Mouse (Mus musculus) kidney, postnatal 0 days (tissue): Measurements from ENCODE around the gene Cidec. TPM values are rescaled to one million over a fixed set of nuclear protein-coding genes. Genes with fewer than 3 reads are reported as not detected.

Experiments
- ATAC-seq: fragments of 200-750 bp; cut with Nextera tagmentation; replicated peaks from 2 replicates; pipeline ENCODE4 v1.8.0; 2017; ENCODE audit warnings: low read depth, moderate number of reproducible peaks, moderate TSS enrichment, moderate library complexity; ENCODE audit not compliant: low FRiP score
- DNase-seq: peaks from one replicate; pipeline ENCODE4 v3.0.0-alpha.2; 2016; ENCODE audit warnings: low spot score
- H3K27ac ChIP-seq: fragments of 300-500 bp; sonication (generic); 2 replicates; pipeline ENCODE4 v1.5.1; 2014; ENCODE audit warnings: mild to moderate bottlenecking
- H3K27me3 ChIP-seq: fragments of 300-500 bp; sonication (generic); 2 replicates; pipeline ENCODE4 v1.6.1; 2014; ENCODE audit warnings: low read length, mixed read lengths; ENCODE audit not compliant: insufficient read depth
- H3K36me3 ChIP-seq: fragments of 300-500 bp; sonication (generic); 2 replicates; pipeline ENCODE4 v1.6.1; 2014; ENCODE audit warnings: low read length, mixed read lengths; ENCODE audit not compliant: insufficient read depth
- H3K4me1 ChIP-seq: fragments of 300-500 bp; sonication (generic); replicated peaks from 2 replicates; pipeline ENCODE4 v1.6.1; 2014; ENCODE audit warnings: antibody characterized with exemption, low read length, mixed read lengths; ENCODE audit not compliant: insufficient read depth
- H3K4me2 ChIP-seq: fragments of 300-500 bp; sonication (generic); 2 replicates; pipeline ENCODE4 v1.6.1; 2014; ENCODE audit warnings: mild to moderate bottlenecking, low read length, moderate library complexity, mixed read lengths
- H3K4me3 ChIP-seq: fragments of 300-500 bp; sonication (generic); replicated peaks from 2 replicates; pipeline ENCODE4 v1.5.1; 2014; ENCODE audit warnings: low read depth, low read length
- H3K9ac ChIP-seq: fragments of 300-500 bp; sonication (generic); 2 replicates; pipeline ENCODE4 v1.6.1; 2014; ENCODE audit warnings: low read depth, low read length
- H3K9me3 ChIP-seq: fragments of 300-500 bp; sonication (generic); replicated peaks from 2 replicates; pipeline ENCODE4 v1.6.1; 2016; ENCODE audit warnings: low read length, inconsistent platforms, mixed read lengths
- CTCF ChIP-seq: IDR thresholded peaks from 2 replicates; pipeline ENCODE4 v1.5.1; 2016; ENCODE audit warnings: antibody characterized with exemption, low read depth, mild to moderate bottlenecking, moderate library complexity
- WGBS: fragments of 180-500 bp; shearing (Covaris S2); extraction: QIAGEN DNeasy Blood & Tissue Kit; methylation state at CpG from one replicate; pipeline ENCODE4 v1.1.7; 2014; 5-methylcytosine and 5-hydroxymethylcytosine counted together
- polyA plus RNA-seq: library from polyadenylated mRNA; unstranded; fragments of >200 nt; fragmentation: Nextera tagmentation; extraction: Ambion mirVana; gene quantifications from 2 replicates; pipeline ENCODE4 v1.2.1, GENCODE M21; 2015

Cidec gene
- polyA plus RNA-seq, 1 experiment from 2014 or later = 0.17 TPM

- no peaks in the 10 kb centered on the region for H3K9me3 ChIP-seq
- H3K4me1 ChIP-seq = peaks cover 9% of the 10 kb centered on the region; the same call in 1 of the 2 replicates
- H3K27me3 ChIP-seq = no peaks in the 10 kb centered on the region
- no peak overlapping the region for H3K4me3 ChIP-seq
- ATAC-seq = no peak
- H3K9ac ChIP-seq = no peak overlapping the region
- no peak overlapping the region for H3K27ac ChIP-seq
- WGBS = 30% methylated on average over 7 of the region's 7 CpGs
- no peak for DNase-seq
- H3K4me2 ChIP-seq = no peak overlapping the region
- no peaks in the 10 kb centered on the region for H3K36me3 ChIP-seq
- TF ChIP-seq CTCF = no peak
Observed at GRCm38 (mm10) chr6:113477353-113477752, 41.8 kb upstream of the Cidec start.

GRCm38 (mm10) chr6:113473715-113474114, 38.2 kb upstream of the Cidec start:
- Histone ChIP-seq H3K4me2 (no peak overlapping the region), H3K4me1 (peaks cover 25% of the 10 kb centered on the region; the same call in 1 of the 2 replicates), H3K9me3 (no peaks in the 10 kb centered on the region), H3K36me3 (no peaks in the 10 kb centered on the region), H3K4me3 (no peak overlapping the region), H3K9ac (no peak overlapping the region), H3K27me3 (no peaks in the 10 kb centered on the region), H3K27ac (no peak overlapping the region)
- no peak for DNase-seq
- no peak for TF ChIP-seq CTCF
- ATAC-seq = no peak
- 92% methylated on average over 6 of the region's 6 CpGs for WGBS

GRCm38 (mm10) chr6:113473246-113473645, 37.7 kb upstream of the Cidec start:
- Histone ChIP-seq H3K4me2 (no peak overlapping the region), H3K4me3 (no peak overlapping the region), H3K9me3 (no peaks in the 10 kb centered on the region), H3K9ac (no peak overlapping the region), H3K4me1 (peaks cover 26% of the 10 kb centered on the region; the same call in 1 of the 2 replicates), H3K27ac (no peak overlapping the region), H3K27me3 (no peaks in the 10 kb centered on the region), H3K36me3 (no peaks in the 10 kb centered on the region)
- DNase-seq (no peak), ATAC-seq (no peak)
- 56% methylated on average over 2 of the region's 2 CpGs for WGBS
- TF ChIP-seq CTCF = no peak

GRCm38 (mm10) chr6:113472061-113472460, 36.5 kb upstream of the Cidec start:
- no peak for ATAC-seq
- WGBS = 70% methylated on average over 10 of the region's 10 CpGs
- H3K4me3 ChIP-seq = peak overlapping the region; percentile 36; the same call in 1 of the 2 replicates
- H3K4me2 ChIP-seq = peak overlapping the region; percentile 77
- no peaks in the 10 kb centered on the region for H3K9me3 ChIP-seq
- peaks cover 26% of the 10 kb centered on the region; the same call in 1 of the 2 replicates for H3K4me1 ChIP-seq
- DNase-seq = no peak
- peak overlapping the region; percentile 10; the same call in 1 of the 2 replicates for H3K9ac ChIP-seq
- TF ChIP-seq CTCF = peak; percentile 12; the same call in 1 of the 2 replicates
- no peaks in the 10 kb centered on the region for H3K27me3 ChIP-seq
- H3K27ac ChIP-seq = peak overlapping the region; percentile 82
- H3K36me3 ChIP-seq = no peaks in the 10 kb centered on the region

- DNase-seq (peak; percentile 75), ATAC-seq (peak; percentile 67)
- Histone ChIP-seq H3K9me3 (no peaks in the 10 kb centered on the region), H3K4me1 (peaks cover 26% of the 10 kb centered on the region; the same call in 1 of the 2 replicates), H3K36me3 (no peaks in the 10 kb centered on the region), H3K9ac (peak within 1 kb of the TSS; percentile 69), H3K27ac (peak within 1 kb of the TSS; percentile 82), H3K4me2 (peak within 1 kb of the TSS; percentile 77), H3K4me3 (peak within 1 kb of the TSS; percentile 36), H3K27me3 (no peaks in the 10 kb centered on the region)
- no peak for TF ChIP-seq CTCF
- WGBS = 16% methylated on average over 12 of the region's 12 CpGs
Observed at GRCm38 (mm10) chr6:113471297-113471936, 35.9 kb upstream of the Cidec start, which contains the start of gene Il17rc. Gene Il17rc (plus strand): TSS chr6:113471427.

- Histone ChIP-seq H3K9me3 (no peaks in the 10 kb centered on the region), H3K4me3 (peak overlapping the region; percentile 33), H3K27me3 (no peaks in the 10 kb centered on the region), H3K27ac (no peak overlapping the region), H3K4me1 (peaks cover 26% of the 10 kb centered on the region; the same call in 1 of the 2 replicates), H3K9ac (peak overlapping the region; percentile 29; the same call in 1 of the 2 replicates), H3K4me2 (peak overlapping the region; percentile 72), H3K36me3 (no peaks in the 10 kb centered on the region)
- TF ChIP-seq CTCF = peak; percentile 78
- WGBS = 1% methylated on average over 31 of the region's 31 CpGs
- DNase-seq = peak; percentile 87
- ATAC-seq = peak; percentile 50
Observed at GRCm38 (mm10) chr6:113469432-113469831, 33.9 kb upstream of the Cidec start.
